Mouse (Mus musculus): ENCODE data around the gene Htr1f. TPM values are rescaled to one million over a fixed set of nuclear protein-coding genes. Genes with fewer than 3 reads are reported as not detected.

The Htr1f gene
- total and polyA plus RNA-seq, 2 experiments = not detected

- peak; percentile 33; the same call in 1 of the 2 replicates for TF ChIP-seq CTCF (IDR thresholded peaks at IDR 0.05; ENCODE audit: low read depth, low read length)
- TF ChIP-seq POLR2A (IDR thresholded peaks at IDR 0.05; ENCODE audit: extremely low read depth, insufficient read depth, low read length) = no peak
- no peaks in the 10 kb centered on the region for H3K36me3 ChIP-seq (ENCODE audit: control insufficient read depth, insufficient read depth, low read length)
- no peaks in the 10 kb centered on the region for H3K79me2 ChIP-seq (ENCODE audit: control insufficient read depth, insufficient read depth, low read length)
- H3K9ac ChIP-seq (ENCODE audit: low read depth, low read length) = no peak overlapping the region
- no peaks in the 10 kb centered on the region for H3K27me3 ChIP-seq (ENCODE audit: control insufficient read depth, insufficient read depth, low read length)
- no peak overlapping the region for H3K27ac ChIP-seq (replicated peaks; ENCODE audit: insufficient read depth, low read depth, low read length)
- WGBS = 59% methylated on average over 2 of the region's 2 CpGs
- H3K4me3 ChIP-seq (ENCODE audit: insufficient read depth, low read depth, low read length) = no peak overlapping the region
- no peaks in the 10 kb centered on the region for H3K4me1 ChIP-seq (ENCODE audit: control insufficient read depth, insufficient read depth, low read length)
- DNase-seq (ENCODE audit: extremely low read depth, low read depth, low spot score) = no peak
These were observed 206.6 kb downstream of the Htr1f start for GRCm38 (mm10) chr16:64899084-64899483.

GRCm38 (mm10) chr16:64889496-64889895 lies 216.2 kb downstream of the Htr1f start:
- Histone ChIP-seq H3K27me3 (ENCODE audit: control insufficient read depth, insufficient read depth, low read length) (no peaks in the 10 kb centered on the region), H3K27ac (replicated peaks; ENCODE audit: insufficient read depth, low read depth, low read length) (no peak overlapping the region), H3K36me3 (ENCODE audit: control insufficient read depth, insufficient read depth, low read length) (no peaks in the 10 kb centered on the region), H3K4me3 (ENCODE audit: insufficient read depth, low read depth, low read length) (no peak overlapping the region), H3K4me1 (ENCODE audit: control insufficient read depth, insufficient read depth, low read length) (no peaks in the 10 kb centered on the region), H3K9ac (ENCODE audit: low read depth, low read length) (no peak overlapping the region), H3K79me2 (ENCODE audit: control insufficient read depth, insufficient read depth, low read length) (no peaks in the 10 kb centered on the region)
- 95% methylated on average over 3 of the region's 3 CpGs for WGBS
- DNase-seq (ENCODE audit: extremely low read depth, low read depth, low spot score) = no peak
- TF ChIP-seq POLR2A (IDR thresholded peaks at IDR 0.05; ENCODE audit: extremely low read depth, insufficient read depth, low read length) (no peak), CTCF (IDR thresholded peaks at IDR 0.05; ENCODE audit: low read depth, low read length) (no peak)

- Histone ChIP-seq H3K9ac (ENCODE audit: low read depth, low read length) (no peak overlapping the region), H3K27me3 (ENCODE audit: control insufficient read depth, insufficient read depth, low read length) (no peaks in the 10 kb centered on the region), H3K27ac (replicated peaks; ENCODE audit: insufficient read depth, low read depth, low read length) (no peak overlapping the region), H3K36me3 (ENCODE audit: control insufficient read depth, insufficient read depth, low read length) (no peaks in the 10 kb centered on the region), H3K79me2 (ENCODE audit: control insufficient read depth, insufficient read depth, low read length) (no peaks in the 10 kb centered on the region), H3K4me3 (ENCODE audit: insufficient read depth, low read depth, low read length) (no peak overlapping the region), H3K4me1 (ENCODE audit: control insufficient read depth, insufficient read depth, low read length) (no peaks in the 10 kb centered on the region)
- TF ChIP-seq CTCF (IDR thresholded peaks at IDR 0.05; ENCODE audit: low read depth, low read length) = no peak
- TF ChIP-seq POLR2A (IDR thresholded peaks at IDR 0.05; ENCODE audit: extremely low read depth, insufficient read depth, low read length) = no peak
- no peak for DNase-seq (ENCODE audit: extremely low read depth, low read depth, low spot score)
- 53% methylated on average over 4 of the region's 4 CpGs for WGBS
These were observed 220.1 kb downstream of the Htr1f start for GRCm38 (mm10) chr16:64885547-64885946.

GRCm38 (mm10) chr16:64885142-64885541 lies 220.5 kb downstream of the Htr1f start:
- no peak for TF ChIP-seq POLR2A (IDR thresholded peaks at IDR 0.05; ENCODE audit: extremely low read depth, insufficient read depth, low read length)
- no peak for TF ChIP-seq CTCF (IDR thresholded peaks at IDR 0.05; ENCODE audit: low read depth, low read length)
- H3K27ac ChIP-seq (replicated peaks; ENCODE audit: insufficient read depth, low read depth, low read length) = no peak overlapping the region
- no peaks in the 10 kb centered on the region for H3K27me3 ChIP-seq (ENCODE audit: control insufficient read depth, insufficient read depth, low read length)
- no peaks in the 10 kb centered on the region for H3K36me3 ChIP-seq (ENCODE audit: control insufficient read depth, insufficient read depth, low read length)
- H3K79me2 ChIP-seq (ENCODE audit: control insufficient read depth, insufficient read depth, low read length) = no peaks in the 10 kb centered on the region
- DNase-seq (ENCODE audit: extremely low read depth, low read depth, low spot score) = no peak
- no peak overlapping the region for H3K4me3 ChIP-seq (ENCODE audit: insufficient read depth, low read depth, low read length)
- H3K9ac ChIP-seq (ENCODE audit: low read depth, low read length) = no peak overlapping the region
- WGBS = 61% methylated on average over 3 of the region's 3 CpGs
- H3K4me1 ChIP-seq (ENCODE audit: control insufficient read depth, insufficient read depth, low read length) = no peaks in the 10 kb centered on the region

- no peak overlapping the region for H3K27ac ChIP-seq (replicated peaks; ENCODE audit: insufficient read depth, low read depth, low read length)
- no peak overlapping the region for H3K9ac ChIP-seq (ENCODE audit: low read depth, low read length)
- H3K79me2 ChIP-seq (ENCODE audit: control insufficient read depth, insufficient read depth, low read length) = no peaks in the 10 kb centered on the region
- H3K4me3 ChIP-seq (ENCODE audit: insufficient read depth, low read depth, low read length) = no peak overlapping the region
- no peaks in the 10 kb centered on the region for H3K36me3 ChIP-seq (ENCODE audit: control insufficient read depth, insufficient read depth, low read length)
- no peaks in the 10 kb centered on the region for H3K27me3 ChIP-seq (ENCODE audit: control insufficient read depth, insufficient read depth, low read length)
- DNase-seq (ENCODE audit: extremely low read depth, low read depth, low spot score) = peak; percentile 20
- no peaks in the 10 kb centered on the region for H3K4me1 ChIP-seq (ENCODE audit: control insufficient read depth, insufficient read depth, low read length)
- WGBS = 4% methylated on average over 3 of the region's 3 CpGs
- TF ChIP-seq POLR2A (IDR thresholded peaks at IDR 0.05; ENCODE audit: extremely low read depth, insufficient read depth, low read length) (no peak), CTCF (IDR thresholded peaks at IDR 0.05; ENCODE audit: low read depth, low read length) (no peak)
These were observed 221.2 kb downstream of the Htr1f start for GRCm38 (mm10) chr16:64884420-64884838.

- no peak overlapping the region for H3K9ac ChIP-seq (ENCODE audit: low read depth, low read length)
- no peak for DNase-seq (ENCODE audit: extremely low read depth, low read depth, low spot score)
- no peaks in the 10 kb centered on the region for H3K36me3 ChIP-seq (ENCODE audit: control insufficient read depth, insufficient read depth, low read length)
- H3K4me3 ChIP-seq (ENCODE audit: insufficient read depth, low read depth, low read length) = no peak overlapping the region
- no peak for TF ChIP-seq CTCF (IDR thresholded peaks at IDR 0.05; ENCODE audit: low read depth, low read length)
- WGBS = 63% methylated on average over 5 of the region's 5 CpGs
- no peaks in the 10 kb centered on the region for H3K79me2 ChIP-seq (ENCODE audit: control insufficient read depth, insufficient read depth, low read length)
- no peak overlapping the region for H3K27ac ChIP-seq (replicated peaks; ENCODE audit: insufficient read depth, low read depth, low read length)
- no peaks in the 10 kb centered on the region for H3K4me1 ChIP-seq (ENCODE audit: control insufficient read depth, insufficient read depth, low read length)
- H3K27me3 ChIP-seq (ENCODE audit: control insufficient read depth, insufficient read depth, low read length) = no peaks in the 10 kb centered on the region
These were observed 221.8 kb downstream of the Htr1f start for GRCm38 (mm10) chr16:64883896-64884295.
